Mouse (Mus musculus): Measurements from ENCODE around the gene Slc4a10.
"Not testable (repeated sequence)": the region's sequence is repeated elsewhere in the genome, so short reads cannot be mapped to it uniquely, and the experiment has no call there.

Gene Slc4a10

GRCm38 (mm10) chr2:62046421-62046845, at the start of gene Slc4a10:
Gene Slc4a10 (plus strand): TSS chr2:62046462.
- no peak for DNase-seq

- not testable (repeated sequence) for DNase-seq
These were observed 45.0 kb upstream of the Slc4a10 start for GRCm38 (mm10) chr2:62001251-62001650.

DNA sequence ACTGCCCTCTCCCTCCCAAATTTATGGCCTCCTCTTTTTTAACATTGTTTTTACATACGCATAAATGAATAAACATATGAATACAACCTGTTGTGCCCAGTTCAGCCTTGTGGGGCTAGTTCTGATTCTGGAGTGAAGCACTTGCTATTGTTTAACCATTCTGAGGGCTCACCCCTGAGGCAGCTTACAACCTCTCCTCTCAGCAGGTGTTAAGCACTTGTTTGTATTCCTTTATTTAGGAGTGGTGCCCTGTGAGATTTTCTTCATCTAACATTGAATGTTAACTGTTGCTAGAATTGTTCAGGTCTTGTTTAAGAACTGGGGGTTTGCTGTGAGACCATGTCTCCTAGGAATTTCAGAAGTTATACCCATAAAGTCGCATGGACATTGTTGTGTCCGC, 28.1 kb upstream of the Slc4a10 start:
- DNase-seq = no peak

DNA sequence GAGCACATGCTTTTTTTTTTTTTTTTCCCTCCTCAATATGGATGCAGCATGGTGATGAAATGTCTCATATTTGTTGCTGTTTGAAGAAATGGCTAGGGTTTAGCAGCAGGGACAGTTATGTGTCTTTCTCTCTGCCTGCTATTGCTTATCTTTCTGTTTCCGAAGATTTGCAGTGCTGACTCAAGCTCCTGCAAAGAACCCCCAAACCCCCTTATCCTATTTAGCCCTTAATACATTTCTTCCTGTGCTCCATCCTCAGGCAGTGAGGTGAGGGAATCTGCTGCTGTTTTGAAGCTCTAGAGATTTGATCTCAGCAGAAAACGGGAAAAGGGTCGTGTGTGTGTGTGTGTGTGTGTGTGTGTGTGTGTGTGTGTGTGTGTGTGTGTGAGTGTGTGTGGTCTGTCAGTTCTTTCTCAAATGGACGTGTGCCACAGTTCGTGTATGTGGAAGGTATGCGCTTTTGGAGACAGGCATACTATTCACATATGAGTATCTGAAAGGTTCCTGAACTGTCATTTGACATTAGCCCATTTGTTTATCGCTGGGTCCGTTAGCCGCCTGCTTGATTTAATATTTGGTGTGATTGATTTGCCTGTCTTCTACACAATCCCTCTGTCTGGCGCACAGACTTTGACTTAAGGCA, 720 bp downstream of the Slc4a10 start:
- DNase-seq = no peak

- no peak for DNase-seq
These were observed 1.3 kb downstream of the Slc4a10 start for GRCm38 (mm10) chr2:62047504-62048005.

DNA sequence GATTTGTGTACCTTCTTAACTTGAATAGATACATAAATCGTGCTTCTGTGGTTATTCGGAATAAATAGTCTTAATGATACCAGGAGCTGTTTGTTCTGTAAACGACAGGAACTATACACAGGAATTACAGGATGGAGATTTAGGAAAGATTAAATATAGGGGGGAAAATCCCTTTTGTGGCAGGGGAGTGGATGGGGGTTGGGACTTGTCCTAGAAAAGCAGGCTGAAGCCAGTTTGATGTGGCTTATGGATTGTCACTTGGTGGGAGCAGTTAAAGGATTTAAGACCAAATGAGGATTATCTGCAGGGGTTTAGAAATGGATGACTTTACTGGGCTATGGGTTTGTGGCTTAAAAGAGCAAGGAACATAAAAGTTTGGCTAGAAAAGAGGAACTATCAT, 1.9 kb downstream of the Slc4a10 start:
- no peak for DNase-seq

DNA sequence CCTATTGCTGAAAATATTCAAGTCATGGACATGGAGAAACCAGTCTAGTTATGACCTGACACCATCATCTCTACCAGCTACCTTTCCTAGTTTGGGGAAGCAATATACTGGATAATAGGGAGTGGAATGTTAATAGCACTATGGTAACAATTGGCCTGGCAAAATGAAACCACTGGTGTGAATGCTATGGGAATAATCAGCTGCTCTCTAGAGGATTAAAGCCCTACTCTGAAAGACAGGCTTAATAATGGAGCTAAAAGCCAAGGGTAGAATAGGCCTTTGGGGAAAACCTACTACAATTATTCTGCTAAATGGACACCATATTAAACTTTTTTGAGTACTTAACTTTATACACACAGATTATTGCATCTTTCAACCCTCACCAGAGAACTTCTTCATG, 30.2 kb downstream of the Slc4a10 start:
- no peak for DNase-seq

GRCm38 (mm10) chr2:62087566-62087965, 41.3 kb downstream of the Slc4a10 start:
- DNase-seq = no peak

- no peak for DNase-seq
These were observed 42.5 kb downstream of the Slc4a10 start for GRCm38 (mm10) chr2:62088715-62089114.

DNA sequence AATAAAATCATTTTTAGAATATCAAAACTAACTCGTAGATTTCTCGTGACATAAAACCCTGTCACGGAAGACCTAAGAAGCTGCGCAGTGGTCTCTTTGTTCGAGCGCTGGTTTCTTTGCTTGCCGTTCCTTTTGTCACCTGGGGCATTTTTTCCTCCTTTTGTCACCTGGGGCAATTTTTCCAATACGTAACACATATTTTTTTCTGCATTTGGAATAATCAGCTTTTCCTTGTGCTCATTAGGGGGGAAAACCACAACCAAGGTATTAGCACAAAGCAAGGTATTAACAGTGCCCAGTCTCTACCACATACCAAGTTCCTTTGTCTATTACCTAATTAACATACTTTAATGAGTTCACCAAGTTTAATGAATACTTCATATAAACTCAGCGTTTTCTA, 42.9 kb downstream of the Slc4a10 start:
- DNase-seq = no peak

DNA sequence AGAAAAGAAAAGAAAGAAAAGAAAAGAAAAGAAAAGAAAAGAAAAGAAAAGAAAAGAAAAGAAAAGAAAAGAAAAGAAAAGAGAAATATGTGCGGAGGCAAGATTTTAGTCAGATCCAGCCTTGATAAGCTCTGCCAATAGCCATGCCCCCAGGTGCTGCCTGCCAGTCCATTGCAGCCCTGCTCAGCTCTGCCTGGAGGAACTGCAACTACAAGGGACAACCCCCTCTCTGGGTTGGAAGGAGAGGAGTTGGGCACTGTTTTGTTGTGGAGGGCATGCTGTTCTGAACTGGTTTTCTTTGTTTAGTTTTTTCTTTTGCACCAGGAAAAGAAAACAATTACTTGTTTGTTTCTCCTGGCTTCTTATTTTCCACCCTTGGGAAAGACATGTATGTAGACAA, 54.3 kb downstream of the Slc4a10 start:
- DNase-seq = no peak

GRCm38 (mm10) chr2:62115346-62115745, 69.1 kb downstream of the Slc4a10 start:
- DNase-seq = no peak

DNA sequence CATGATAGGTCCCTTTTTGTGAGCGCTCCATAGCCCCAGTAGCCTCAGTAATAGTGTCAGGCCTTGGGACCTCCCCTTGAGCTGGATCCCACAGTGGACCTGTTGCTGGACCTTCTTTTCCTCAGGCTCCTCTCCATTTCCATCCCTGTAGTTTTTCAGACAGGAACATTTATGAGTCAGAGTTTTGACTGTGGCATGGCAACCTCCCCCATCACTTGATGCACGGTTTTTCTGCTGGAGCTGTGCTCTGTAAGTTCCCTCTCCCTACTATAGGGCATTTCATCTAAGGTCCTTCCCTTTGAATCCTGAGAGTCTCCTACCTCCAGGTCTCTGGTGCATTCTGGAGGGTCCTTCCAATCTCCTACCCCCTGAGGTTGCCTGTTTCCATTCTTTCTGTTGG, 83.7 kb downstream of the Slc4a10 start:
- DNase-seq = no peak

GRCm38 (mm10) chr2:62134911-62135310, 88.6 kb downstream of the Slc4a10 start:
- no peak for DNase-seq

DNA sequence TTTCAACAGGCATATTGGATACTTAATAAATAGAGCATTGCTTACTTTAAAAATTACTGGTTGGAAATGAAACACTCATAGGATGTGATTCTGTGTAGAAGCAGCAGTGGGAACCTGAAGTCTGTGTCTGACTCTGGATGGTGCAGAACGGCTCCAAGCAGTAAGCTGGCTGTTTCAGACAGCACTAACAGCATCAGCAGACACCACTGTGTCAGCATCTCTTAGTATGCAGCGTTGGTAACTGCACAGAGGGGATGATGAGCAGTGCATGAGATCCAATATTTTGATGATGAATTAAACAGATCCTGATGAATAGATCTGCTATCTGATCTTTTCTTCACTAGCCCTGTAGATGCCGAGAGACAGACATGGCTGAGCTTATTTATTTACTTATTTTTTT, 101.4 kb downstream of the Slc4a10 start:
- no peak for DNase-seq

GRCm38 (mm10) chr2:62149421-62149820, 103.2 kb downstream of the Slc4a10 start:
- DNase-seq = no peak

DNA sequence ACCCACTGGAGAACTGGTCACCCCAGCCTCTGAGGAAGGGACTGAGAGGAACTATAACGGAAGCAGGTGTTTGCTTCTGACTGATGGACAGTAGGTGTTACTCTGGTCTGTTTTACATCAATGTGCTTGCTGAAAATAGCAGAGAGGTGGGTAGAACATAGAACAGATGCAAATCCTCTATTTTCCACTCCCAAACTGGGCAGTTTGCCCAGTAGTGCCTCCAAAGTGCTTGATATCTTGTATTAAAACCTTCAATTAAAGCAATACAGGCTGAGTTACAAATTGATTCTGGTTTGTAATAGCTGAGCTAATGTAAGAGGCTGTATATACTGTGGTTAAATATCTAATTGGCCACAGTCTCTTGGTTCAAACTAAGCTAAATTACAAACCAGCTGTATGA, 104.6 kb downstream of the Slc4a10 start:
- no peak for DNase-seq

DNA sequence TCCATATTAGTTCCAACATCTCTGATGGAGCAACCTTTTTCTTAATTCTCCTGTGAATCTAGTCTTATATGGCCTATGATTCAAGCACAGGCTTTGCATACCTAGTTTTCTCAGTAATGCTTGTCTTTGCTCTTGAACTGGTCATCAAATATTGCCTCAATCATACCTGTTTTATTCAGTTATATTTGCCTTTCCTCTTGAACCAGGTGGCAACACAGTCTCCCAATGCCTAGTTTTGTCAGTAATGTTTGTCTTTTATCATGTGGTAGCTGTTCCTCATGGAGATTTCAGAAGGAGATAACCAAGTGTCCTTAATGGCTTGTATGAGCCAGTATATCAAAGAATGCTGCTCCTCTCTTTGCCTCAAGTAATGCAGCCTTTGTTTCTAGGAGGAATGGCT, 163.8 kb downstream of the Slc4a10 start:
- no peak for DNase-seq

DNA sequence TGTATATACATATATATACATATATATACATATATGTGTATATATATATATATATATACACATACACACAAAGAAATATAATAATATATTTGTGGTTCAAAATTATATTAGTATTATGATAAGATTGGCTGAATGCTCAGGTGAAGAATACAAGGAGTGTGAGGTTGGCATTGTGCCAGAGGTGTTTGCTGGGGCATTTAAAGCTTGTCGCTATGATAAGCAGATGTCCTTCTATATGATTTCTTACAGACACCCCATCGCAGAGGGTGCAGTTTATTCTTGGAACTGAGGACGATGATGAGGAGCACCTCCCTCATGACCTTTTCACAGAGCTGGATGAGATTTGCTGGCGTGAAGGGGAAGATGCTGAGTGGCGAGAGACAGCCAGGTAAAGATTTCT, 164.8 kb downstream of the Slc4a10 start:
- DNase-seq = no peak

GRCm38 (mm10) chr2:62227563-62227962, 181.3 kb downstream of the Slc4a10 start:
- DNase-seq = no peak

DNA sequence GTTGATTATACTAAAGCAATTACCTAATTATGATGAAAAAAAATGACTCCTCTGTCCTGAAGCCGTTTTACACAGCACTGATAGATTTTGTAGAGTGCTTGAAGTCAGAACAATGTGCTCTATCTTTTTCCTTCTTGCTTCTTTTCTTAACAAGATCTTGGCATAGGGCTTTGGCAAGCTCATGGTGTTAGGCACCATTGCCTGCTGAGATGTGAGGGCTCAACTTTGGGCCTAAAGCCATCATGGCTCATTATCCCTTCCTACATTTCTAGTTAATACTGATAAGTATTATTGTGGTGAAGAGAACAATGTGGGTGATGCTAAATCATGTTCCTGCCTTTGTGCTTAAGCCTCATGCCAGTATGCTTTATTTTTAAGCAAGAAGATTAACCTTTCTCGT, 185.0 kb downstream of the Slc4a10 start:
- no peak for DNase-seq

DNA sequence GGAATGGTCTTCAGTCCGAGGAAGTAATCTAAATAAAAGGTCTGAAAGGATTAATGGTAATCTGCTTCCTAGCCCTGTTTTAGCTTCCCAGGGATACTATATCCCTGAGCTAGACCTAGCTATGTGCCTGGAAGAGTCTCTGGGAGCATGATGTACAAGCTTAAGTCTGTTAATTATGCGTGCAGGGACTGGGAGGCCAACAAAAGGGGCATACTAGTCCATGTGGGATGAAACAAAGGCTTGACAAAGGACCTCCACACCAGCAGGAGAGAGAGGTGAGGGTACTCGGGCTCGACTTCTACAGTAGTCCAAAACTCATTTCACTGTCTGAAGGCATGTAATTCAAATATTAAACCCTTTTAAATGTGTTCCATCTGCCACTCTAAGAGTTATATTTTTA, 197.9 kb downstream of the Slc4a10 start:
- no peak for DNase-seq

GRCm38 (mm10) chr2:62268467-62268866, 222.2 kb downstream of the Slc4a10 start:
- no peak for DNase-seq

GRCm38 (mm10) chr2:62271840-62272239, 225.6 kb downstream of the Slc4a10 start:
- no peak for DNase-seq

GRCm38 (mm10) chr2:62278779-62279178, 232.5 kb downstream of the Slc4a10 start:
- DNase-seq = no peak
